Mouse (Mus musculus): Measurements from ENCODE around the gene Ghr. TPM values are rescaled to one million over a fixed set of nuclear protein-coding genes. Genes with fewer than 3 reads are reported as not detected.

Ghr gene
- polyA plus RNA-seq, 1 experiment from 2014 or later = 59.1 TPM

DNA sequence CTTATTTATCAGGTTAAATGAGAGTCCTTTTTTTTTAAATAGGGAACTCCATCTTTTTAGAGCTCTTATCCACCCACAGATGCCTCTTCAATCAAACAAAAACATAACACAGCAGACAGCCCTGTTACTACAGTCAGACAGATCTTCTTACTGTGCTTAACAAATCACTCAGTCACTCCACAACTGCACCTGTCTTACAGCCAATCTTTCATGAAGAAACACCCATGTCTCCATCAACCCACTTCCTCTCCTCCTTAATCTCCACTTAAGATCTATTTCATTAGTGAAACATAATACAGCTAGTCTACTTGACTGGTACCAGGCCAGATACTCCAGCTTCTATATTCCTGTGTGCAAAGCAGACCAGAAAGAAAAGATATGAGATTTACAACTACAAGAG, 153.9 kb downstream of the Ghr start:
- no peak overlapping the region for H3K9ac ChIP-seq (ENCODE audit: low read depth, low read length)
- no peaks in the 10 kb centered on the region for H3K27me3 ChIP-seq (replicated peaks; ENCODE audit: control insufficient read depth, insufficient read depth, low read length)
- DNase-seq (ENCODE audit: low spot score) (peak; percentile 65), ATAC-seq (ENCODE audit: low read depth) (peak; percentile 63)
- no peak overlapping the region for H3K4me3 ChIP-seq (ENCODE audit: low read depth, low read length)
- no peaks in the 10 kb centered on the region for H3K36me3 ChIP-seq (ENCODE audit: control insufficient read depth, insufficient read depth, low read length)
- no peaks in the 10 kb centered on the region for H3K4me1 ChIP-seq (ENCODE audit: control insufficient read depth, insufficient read depth, low read length)
- H3K9me3 ChIP-seq (ENCODE audit: control insufficient read depth, low read length) = no peaks in the 10 kb centered on the region
- no peak overlapping the region for H3K4me2 ChIP-seq (ENCODE audit: low read depth, low read length)
- no peak overlapping the region for H3K27ac ChIP-seq (replicated peaks; ENCODE audit: low read depth, low read length)

- H3K4me1 ChIP-seq (ENCODE audit: control insufficient read depth, insufficient read depth, low read length) = peaks cover 1% of the 10 kb centered on the region; the same call in 1 of the 2 replicates
- H3K36me3 ChIP-seq (ENCODE audit: control insufficient read depth, insufficient read depth, low read length) = no peaks in the 10 kb centered on the region
- 86% methylated on average over 5 of the region's 5 CpGs for WGBS
- no peak overlapping the region for H3K4me2 ChIP-seq (ENCODE audit: low read depth, low read length)
- no peaks in the 10 kb centered on the region for H3K27me3 ChIP-seq (replicated peaks; ENCODE audit: control insufficient read depth, insufficient read depth, low read length)
- H3K4me3 ChIP-seq (ENCODE audit: low read depth, low read length) = no peak overlapping the region
- H3K9me3 ChIP-seq (ENCODE audit: control insufficient read depth, low read length) = no peaks in the 10 kb centered on the region
- DNase-seq (ENCODE audit: low spot score) = no peak
- ATAC-seq (ENCODE audit: low read depth) = no peak
- H3K27ac ChIP-seq (replicated peaks; ENCODE audit: low read depth, low read length) = no peak overlapping the region
- H3K9ac ChIP-seq (ENCODE audit: low read depth, low read length) = no peak overlapping the region
Observed at GRCm38 (mm10) chr15:3429001-3429400, 154.3 kb downstream of the Ghr start.

DNA sequence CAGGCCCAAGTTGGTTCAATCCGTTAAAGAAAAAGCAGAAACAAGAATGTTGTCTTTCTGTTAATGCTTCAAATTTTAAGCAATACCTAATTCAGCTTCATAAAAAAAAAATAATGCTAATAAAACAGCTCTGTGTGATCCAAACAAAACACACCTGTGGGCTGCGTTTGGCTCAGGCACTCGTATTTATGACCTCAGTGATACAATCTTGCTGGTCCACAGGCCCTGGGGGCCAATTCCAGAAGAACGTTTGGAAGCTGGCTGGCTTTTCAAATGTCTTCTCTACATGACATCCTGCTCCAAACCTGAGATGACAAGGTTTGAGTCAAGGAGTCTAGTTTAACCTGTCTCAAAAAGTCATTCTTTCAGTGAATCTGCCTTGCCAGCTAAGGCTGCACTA, 156.9 kb downstream of the Ghr start:
- ATAC-seq (ENCODE audit: low read depth) (no peak), DNase-seq (ENCODE audit: low spot score) (no peak)
- WGBS = 32% methylated on average over 4 of the region's 4 CpGs
- H3K4me3 ChIP-seq (ENCODE audit: low read depth, low read length) = no peak overlapping the region
- no peaks in the 10 kb centered on the region for H3K27me3 ChIP-seq (replicated peaks; ENCODE audit: control insufficient read depth, insufficient read depth, low read length)
- H3K36me3 ChIP-seq (ENCODE audit: control insufficient read depth, insufficient read depth, low read length) = no peaks in the 10 kb centered on the region
- H3K9me3 ChIP-seq (ENCODE audit: control insufficient read depth, low read length) = no peaks in the 10 kb centered on the region
- H3K9ac ChIP-seq (ENCODE audit: low read depth, low read length) = no peak overlapping the region
- H3K4me2 ChIP-seq (ENCODE audit: low read depth, low read length) = no peak overlapping the region
- H3K4me1 ChIP-seq (ENCODE audit: control insufficient read depth, insufficient read depth, low read length) = peaks cover 14% of the 10 kb centered on the region
- no peak overlapping the region for H3K27ac ChIP-seq (replicated peaks; ENCODE audit: low read depth, low read length)

GRCm38 (mm10) chr15:3423177-3423576, 160.1 kb downstream of the Ghr start:
- Histone ChIP-seq H3K27ac (replicated peaks; ENCODE audit: low read depth, low read length) (no peak overlapping the region), H3K4me3 (ENCODE audit: low read depth, low read length) (no peak overlapping the region), H3K27me3 (replicated peaks; ENCODE audit: control insufficient read depth, insufficient read depth, low read length) (no peaks in the 10 kb centered on the region), H3K4me1 (ENCODE audit: control insufficient read depth, insufficient read depth, low read length) (peaks cover 14% of the 10 kb centered on the region), H3K4me2 (ENCODE audit: low read depth, low read length) (no peak overlapping the region), H3K36me3 (ENCODE audit: control insufficient read depth, insufficient read depth, low read length) (no peaks in the 10 kb centered on the region), H3K9ac (ENCODE audit: low read depth, low read length) (no peak overlapping the region), H3K9me3 (ENCODE audit: control insufficient read depth, low read length) (no peaks in the 10 kb centered on the region)
- 33% methylated on average over 4 of the region's 4 CpGs for WGBS
- ATAC-seq (ENCODE audit: low read depth) = peak; percentile 89
- peak; percentile 80 for DNase-seq (ENCODE audit: low spot score)

- Histone ChIP-seq H3K27ac (replicated peaks; ENCODE audit: low read depth, low read length) (no peak overlapping the region), H3K9ac (ENCODE audit: low read depth, low read length) (no peak overlapping the region), H3K36me3 (ENCODE audit: control insufficient read depth, insufficient read depth, low read length) (no peaks in the 10 kb centered on the region), H3K9me3 (ENCODE audit: control insufficient read depth, low read length) (no peaks in the 10 kb centered on the region), H3K27me3 (replicated peaks; ENCODE audit: control insufficient read depth, insufficient read depth, low read length) (no peaks in the 10 kb centered on the region), H3K4me3 (ENCODE audit: low read depth, low read length) (no peak overlapping the region), H3K4me1 (ENCODE audit: control insufficient read depth, insufficient read depth, low read length) (no peaks in the 10 kb centered on the region), H3K4me2 (ENCODE audit: low read depth, low read length) (no peak overlapping the region)
- ATAC-seq (ENCODE audit: low read depth) (no peak), DNase-seq (ENCODE audit: low spot score) (no peak)
- 79% methylated on average over 3 of the region's 3 CpGs for WGBS
Observed at GRCm38 (mm10) chr15:3417699-3418098, 165.6 kb downstream of the Ghr start.

DNA sequence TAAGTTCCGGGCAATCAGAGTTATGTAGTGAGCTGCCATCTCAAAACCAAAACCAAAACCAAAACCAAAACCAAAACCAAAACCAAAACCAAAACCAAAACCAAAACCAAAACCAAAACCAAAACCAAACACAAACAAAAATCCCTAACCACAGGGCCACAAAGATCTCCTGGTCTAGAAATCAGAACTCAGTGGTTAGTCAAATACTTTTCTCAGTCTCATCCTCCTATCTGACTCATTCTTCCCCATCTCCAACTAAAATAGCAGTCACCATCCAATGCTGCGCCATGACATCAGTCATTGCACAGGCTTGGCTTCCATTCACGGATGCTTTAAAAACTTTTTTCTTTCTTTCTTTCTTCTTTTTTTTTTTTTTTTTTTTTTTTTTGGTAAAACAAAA, 170.2 kb downstream of the Ghr start:
- Histone ChIP-seq H3K9me3 (ENCODE audit: control insufficient read depth, low read length) (no peaks in the 10 kb centered on the region), H3K9ac (ENCODE audit: low read depth, low read length) (no peak overlapping the region), H3K4me2 (ENCODE audit: low read depth, low read length) (no peak overlapping the region), H3K4me1 (ENCODE audit: control insufficient read depth, insufficient read depth, low read length) (no peaks in the 10 kb centered on the region), H3K27ac (replicated peaks; ENCODE audit: low read depth, low read length) (no peak overlapping the region), H3K27me3 (replicated peaks; ENCODE audit: control insufficient read depth, insufficient read depth, low read length) (no peaks in the 10 kb centered on the region), H3K4me3 (ENCODE audit: low read depth, low read length) (no peak overlapping the region), H3K36me3 (ENCODE audit: control insufficient read depth, insufficient read depth, low read length) (no peaks in the 10 kb centered on the region)
- ATAC-seq (ENCODE audit: low read depth) (no peak), DNase-seq (ENCODE audit: low spot score) (no peak)
- 90% methylated on average over 3 of the region's 3 CpGs for WGBS

- 77% methylated on average over 4 of the region's 4 CpGs for WGBS
Observed at GRCm38 (mm10) chr15:3408478-3408877, 174.8 kb downstream of the Ghr start.

DNA sequence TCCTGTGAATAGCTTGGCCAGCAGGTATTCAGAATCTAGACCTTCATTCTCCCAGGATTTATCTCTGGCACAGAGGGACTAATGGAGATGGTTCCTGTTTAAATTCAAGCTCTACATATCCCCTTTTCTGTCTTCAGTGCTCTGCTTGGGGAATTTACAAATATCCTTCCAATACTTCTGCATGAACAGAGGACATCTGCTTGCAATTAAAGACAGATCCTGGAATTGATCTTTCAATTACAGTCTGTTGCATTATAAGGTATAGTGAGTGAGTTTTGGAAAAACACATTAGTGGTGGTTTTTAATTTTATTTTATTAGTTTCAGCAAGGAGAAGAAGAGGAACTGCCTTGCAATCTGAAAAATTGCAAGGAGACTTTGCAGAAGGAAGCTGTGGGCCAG, 184.1 kb downstream of the Ghr start:
- no peak overlapping the region for H3K4me3 ChIP-seq (ENCODE audit: low read depth, low read length)
- ATAC-seq (ENCODE audit: low read depth) (peak; percentile 48), DNase-seq (ENCODE audit: low spot score) (peak; percentile 79)

More at GRCm38 (mm10) chr15:3408478-3408877, 174.8 kb downstream of the Ghr start:
- H3K36me3 ChIP-seq (ENCODE audit: control insufficient read depth, insufficient read depth, low read length) = no peaks in the 10 kb centered on the region
- no peaks in the 10 kb centered on the region for H3K27me3 ChIP-seq (replicated peaks; ENCODE audit: control insufficient read depth, insufficient read depth, low read length)
- H3K9ac ChIP-seq (ENCODE audit: low read depth, low read length) = no peak overlapping the region
- H3K9me3 ChIP-seq (ENCODE audit: control insufficient read depth, low read length) = no peaks in the 10 kb centered on the region
- H3K27ac ChIP-seq (replicated peaks; ENCODE audit: low read depth, low read length) = no peak overlapping the region
- DNase-seq (ENCODE audit: low spot score) (no peak), ATAC-seq (ENCODE audit: low read depth) (no peak)
- H3K4me3 ChIP-seq (ENCODE audit: low read depth, low read length) = no peak overlapping the region
- no peak overlapping the region for H3K4me2 ChIP-seq (ENCODE audit: low read depth, low read length)
- H3K4me1 ChIP-seq (ENCODE audit: control insufficient read depth, insufficient read depth, low read length) = no peaks in the 10 kb centered on the region

GRCm38 (mm10) chr15:3397369-3398100, 185.8 kb downstream of the Ghr start:
- WGBS = 67% methylated on average over 3 of the region's 3 CpGs
- DNase-seq (ENCODE audit: low spot score) (peak; percentile 28), ATAC-seq (ENCODE audit: low read depth) (peak; percentile 84)
- Histone ChIP-seq H3K4me1 (ENCODE audit: control insufficient read depth, insufficient read depth, low read length) (peaks cover 28% of the 10 kb centered on the region; the same call in 1 of the 2 replicates), H3K27me3 (replicated peaks; ENCODE audit: control insufficient read depth, insufficient read depth, low read length) (no peaks in the 10 kb centered on the region), H3K27ac (replicated peaks; ENCODE audit: low read depth, low read length) (no peak overlapping the region), H3K9me3 (ENCODE audit: control insufficient read depth, low read length) (no peaks in the 10 kb centered on the region), H3K4me2 (ENCODE audit: low read depth, low read length) (no peak overlapping the region), H3K36me3 (ENCODE audit: control insufficient read depth, insufficient read depth, low read length) (no peaks in the 10 kb centered on the region), H3K9ac (ENCODE audit: low read depth, low read length) (no peak overlapping the region), H3K4me3 (ENCODE audit: low read depth, low read length) (no peak overlapping the region)

More for the DNA sequence above, 184.1 kb downstream of the Ghr start:
- Histone ChIP-seq H3K4me1 (ENCODE audit: control insufficient read depth, insufficient read depth, low read length) (peaks cover 28% of the 10 kb centered on the region; the same call in 1 of the 2 replicates), H3K9me3 (ENCODE audit: control insufficient read depth, low read length) (no peaks in the 10 kb centered on the region), H3K36me3 (ENCODE audit: control insufficient read depth, insufficient read depth, low read length) (no peaks in the 10 kb centered on the region), H3K9ac (ENCODE audit: low read depth, low read length) (no peak overlapping the region), H3K4me2 (ENCODE audit: low read depth, low read length) (no peak overlapping the region), H3K27ac (replicated peaks; ENCODE audit: low read depth, low read length) (peak overlapping the region; percentile 59; the same call in 1 of the 2 replicates), H3K27me3 (replicated peaks; ENCODE audit: control insufficient read depth, insufficient read depth, low read length) (no peaks in the 10 kb centered on the region)

All from embryonic facial prominence, embryonic 14.5 days (tissue).